Mouse (Mus musculus) forebrain, embryonic 16.5 days (tissue): Measurements from ENCODE around the gene Scn4b. TPM values are rescaled to one million over a fixed set of nuclear protein-coding genes. Genes with fewer than 3 reads are reported as not detected.

Experiments
- ATAC-seq: fragments of 200-750 bp; cut with Nextera tagmentation; 2 replicates; pipeline ENCODE4 v1.8.0; 2017; ENCODE audit warnings: mild to moderate bottlenecking, moderate library complexity
- H3K27ac ChIP-seq: fragments of 300-500 bp; sonication (generic); 2 replicates; pipeline ENCODE4 v1.5.1; 2014; ENCODE audit warnings: low read length, control low read depth
- H3K27me3 ChIP-seq: fragments of 300-500 bp; sonication (generic); replicated peaks from 2 replicates; pipeline ENCODE4 v1.6.1; 2014; ENCODE audit warnings: low read length; ENCODE audit not compliant: control insufficient read depth, insufficient read depth
- H3K36me3 ChIP-seq: fragments of 300-500 bp; sonication (generic); 2 replicates; pipeline ENCODE4 v1.6.1; 2014; ENCODE audit not compliant: control insufficient read depth, insufficient read depth
- H3K4me1 ChIP-seq: fragments of 300-500 bp; sonication (generic); replicated peaks from 2 replicates; pipeline ENCODE4 v1.6.1; 2014; ENCODE audit warnings: low read length; ENCODE audit not compliant: control insufficient read depth, insufficient read depth
- H3K4me2 ChIP-seq: fragments of 300-500 bp; sonication (generic); 2 replicates; pipeline ENCODE4 v1.6.1; 2014; ENCODE audit warnings: mild to moderate bottlenecking, low read length, control low read depth
- H3K4me3 ChIP-seq: fragments of 300-500 bp; sonication (generic); replicated peaks from 2 replicates; pipeline ENCODE4 v1.5.1; 2014; ENCODE audit warnings: mild to moderate bottlenecking, low read length, control low read depth
- H3K9ac ChIP-seq: fragments of 300-500 bp; sonication (generic); replicated peaks from 2 replicates; pipeline ENCODE4 v1.6.1; 2014; ENCODE audit warnings: low read depth, low read length, control low read depth
- H3K9me3 ChIP-seq: fragments of 300-500 bp; sonication (generic); 2 replicates; pipeline ENCODE4 v1.6.1; 2016; ENCODE audit warnings: low read length; ENCODE audit not compliant: control insufficient read depth
- whole genome bisulfite sequencing: fragments of 180-500 bp; shearing (Covaris S2); extraction: QIAGEN DNeasy Blood & Tissue Kit; methylation state at CpG from one replicate; pipeline ENCODE4 v1.1.7; 2014; 5-methylcytosine and 5-hydroxymethylcytosine counted together
- polyA plus RNA-seq: library from polyadenylated mRNA; unstranded; fragments of >200 nt; fragmentation: Nextera tagmentation; extraction: Ambion mirVana; gene quantifications from 2 replicates; pipeline ENCODE4 v1.2.1, GENCODE M21; 2015

Gene Scn4b
- polyA plus RNA-seq, 1 experiment from 2014 or later = 0.24 TPM

DNA sequence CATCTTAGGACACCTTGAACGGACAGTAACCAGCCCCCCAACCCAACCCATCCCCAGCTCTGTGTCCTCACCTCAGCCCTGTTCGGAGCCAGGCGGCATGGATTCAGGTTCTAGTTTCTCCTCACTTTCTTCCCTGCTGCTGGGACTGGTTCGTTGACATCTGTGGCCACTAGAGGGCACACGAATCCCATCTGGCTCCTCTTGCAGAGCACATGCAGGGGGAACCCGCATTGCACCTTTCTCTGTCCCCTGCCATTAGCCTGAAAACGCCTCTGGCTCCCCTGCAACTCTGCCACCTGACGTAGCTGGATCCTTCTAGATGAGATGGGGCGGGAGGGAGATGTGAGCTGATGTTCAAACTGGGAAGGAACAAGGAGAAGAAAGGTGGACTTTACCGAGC lies 16.4 kb upstream of the Scn4b start:
- Histone ChIP-seq H3K27me3 (no peaks in the 10 kb centered on the region), H3K4me3 (peak overlapping the region; percentile 24), H3K27ac (no peak overlapping the region), H3K9me3 (no peaks in the 10 kb centered on the region), H3K4me1 (peaks cover 20% of the 10 kb centered on the region), H3K9ac (no peak overlapping the region), H3K36me3 (no peaks in the 10 kb centered on the region), H3K4me2 (peak overlapping the region; percentile 51)
- WGBS = 5% methylated on average over 10 of the region's 10 CpGs
- peak; percentile 63 for ATAC-seq

DNA sequence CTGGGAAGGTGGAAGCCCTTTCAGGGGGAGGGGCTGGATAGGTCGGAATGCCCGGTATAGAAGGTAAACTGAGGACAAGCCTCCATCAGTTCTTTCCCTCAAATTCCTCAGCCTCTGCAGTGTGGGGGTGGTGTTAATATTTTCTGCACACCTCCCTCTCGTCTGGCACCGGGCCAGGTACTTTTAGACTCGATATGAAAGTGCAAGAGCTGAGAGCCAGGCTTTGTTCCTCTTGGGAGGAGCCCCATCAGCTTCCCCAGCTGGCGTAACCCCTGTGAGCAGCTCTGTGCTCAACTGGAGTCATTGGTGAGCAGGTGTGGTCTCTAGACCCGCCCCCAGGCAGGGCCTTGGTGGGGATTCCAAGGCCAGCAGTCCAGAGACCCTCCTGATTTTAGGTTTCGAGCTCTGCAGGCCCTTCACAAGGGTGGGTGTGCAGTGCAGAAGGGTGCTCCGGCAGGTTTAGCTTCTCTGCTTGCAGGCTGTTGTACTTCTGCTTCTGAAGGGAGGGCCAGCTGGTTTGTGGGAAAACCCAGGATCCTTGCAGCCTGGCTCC lies 15.9 kb upstream of the Scn4b start:
- Histone ChIP-seq H3K27me3 (no peaks in the 10 kb centered on the region), H3K36me3 (no peaks in the 10 kb centered on the region), H3K4me1 (peaks cover 20% of the 10 kb centered on the region), H3K27ac (no peak overlapping the region), H3K4me2 (peak overlapping the region; percentile 51), H3K9ac (no peak overlapping the region; the same call in 1 of the 2 replicates), H3K9me3 (no peaks in the 10 kb centered on the region), H3K4me3 (no peak overlapping the region; the same call in 1 of the 2 replicates)
- ATAC-seq = 0 out of 2 replicates have a peak, but pooled peaks have one; percentile 4
- WGBS = 23% methylated on average over 9 of the region's 9 CpGs

DNA sequence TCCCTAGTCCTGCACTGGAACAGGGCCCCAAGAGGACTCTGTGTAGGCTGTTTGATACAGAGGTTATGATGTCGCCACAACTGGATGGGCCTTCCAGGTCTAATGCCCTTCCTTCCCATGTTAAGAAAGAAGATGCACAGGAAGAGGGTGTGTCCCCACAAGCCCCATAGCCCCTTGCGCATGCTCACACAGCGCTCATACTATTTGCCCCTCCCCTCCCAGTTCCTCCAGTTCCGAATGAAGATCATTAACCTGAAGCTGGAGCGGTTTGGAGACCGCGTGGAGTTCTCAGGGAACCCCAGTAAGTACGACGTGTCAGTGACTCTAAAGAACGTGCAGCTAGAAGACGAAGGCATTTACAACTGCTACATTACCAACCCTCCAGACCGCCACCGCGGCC lies 13.0 kb upstream of the Scn4b start:
- no peaks in the 10 kb centered on the region for H3K36me3 ChIP-seq
- peaks cover 11% of the 10 kb centered on the region for H3K4me1 ChIP-seq
- no peaks in the 10 kb centered on the region for H3K9me3 ChIP-seq
- no peak overlapping the region for H3K4me2 ChIP-seq
- H3K27me3 ChIP-seq = no peaks in the 10 kb centered on the region
- no peak overlapping the region for H3K9ac ChIP-seq
- ATAC-seq = no peak
- no peak overlapping the region for H3K4me3 ChIP-seq
- 92% methylated on average over 14 of the region's 14 CpGs for WGBS
- H3K27ac ChIP-seq = no peak overlapping the region

DNA sequence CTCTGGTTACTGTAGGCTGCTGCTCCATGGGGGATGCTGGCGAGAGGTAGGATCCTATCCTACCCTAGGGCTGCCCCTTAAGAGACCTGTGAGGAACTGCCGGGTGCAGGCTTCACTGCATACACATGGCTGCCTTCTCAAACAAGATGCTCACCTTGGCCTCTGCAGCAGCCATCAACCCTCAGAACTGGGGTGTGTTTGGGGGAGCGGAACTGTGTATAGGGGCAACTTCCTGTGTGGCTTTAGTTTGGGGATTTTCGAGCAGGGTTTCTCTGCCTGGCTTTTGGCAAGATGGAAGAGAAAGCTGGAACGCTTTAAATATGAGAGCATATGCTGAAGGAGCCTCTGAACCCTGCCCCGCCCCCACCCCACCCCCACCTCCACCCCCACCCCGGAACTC lies 11.3 kb upstream of the Scn4b start:
- no peak overlapping the region for H3K27ac ChIP-seq
- H3K4me1 ChIP-seq = peaks cover 5% of the 10 kb centered on the region
- ATAC-seq = no peak
- no peak overlapping the region for H3K9ac ChIP-seq
- H3K27me3 ChIP-seq = no peaks in the 10 kb centered on the region
- H3K4me2 ChIP-seq = no peak overlapping the region
- H3K4me3 ChIP-seq = no peak overlapping the region
- 52% methylated on average over 7 of the region's 7 CpGs for WGBS
- H3K9me3 ChIP-seq = no peaks in the 10 kb centered on the region
- no peaks in the 10 kb centered on the region for H3K36me3 ChIP-seq

DNA sequence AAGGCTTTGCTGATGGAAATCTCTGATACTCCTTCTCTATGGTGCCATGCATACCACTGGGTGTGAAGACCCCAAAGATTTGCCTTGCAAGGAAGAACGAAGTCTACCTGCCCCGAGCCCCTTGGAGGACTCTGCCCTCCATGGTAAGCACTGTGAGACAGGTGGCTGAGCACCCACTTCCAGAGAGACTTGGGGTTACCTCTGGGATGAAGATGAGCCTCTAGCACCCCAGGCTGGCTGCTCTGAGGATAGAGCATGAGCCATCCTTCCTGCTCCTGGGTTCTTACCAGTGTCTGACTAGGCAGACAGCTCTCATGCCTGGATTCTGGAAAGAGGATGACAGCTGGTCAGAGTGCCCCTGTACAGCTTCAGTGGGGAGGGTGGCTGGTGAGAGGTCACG lies 8.1 kb upstream of the Scn4b start:
- Histone ChIP-seq H3K9me3 (no peaks in the 10 kb centered on the region), H3K4me1 (no peaks in the 10 kb centered on the region), H3K9ac (no peak overlapping the region), H3K4me3 (no peak overlapping the region), H3K36me3 (no peaks in the 10 kb centered on the region), H3K27ac (no peak overlapping the region), H3K4me2 (no peak overlapping the region), H3K27me3 (peaks cover 11% of the 10 kb centered on the region; the same call in 1 of the 2 replicates)
- ATAC-seq = no peak
- 88% methylated on average over 3 of the region's 3 CpGs for WGBS

DNA sequence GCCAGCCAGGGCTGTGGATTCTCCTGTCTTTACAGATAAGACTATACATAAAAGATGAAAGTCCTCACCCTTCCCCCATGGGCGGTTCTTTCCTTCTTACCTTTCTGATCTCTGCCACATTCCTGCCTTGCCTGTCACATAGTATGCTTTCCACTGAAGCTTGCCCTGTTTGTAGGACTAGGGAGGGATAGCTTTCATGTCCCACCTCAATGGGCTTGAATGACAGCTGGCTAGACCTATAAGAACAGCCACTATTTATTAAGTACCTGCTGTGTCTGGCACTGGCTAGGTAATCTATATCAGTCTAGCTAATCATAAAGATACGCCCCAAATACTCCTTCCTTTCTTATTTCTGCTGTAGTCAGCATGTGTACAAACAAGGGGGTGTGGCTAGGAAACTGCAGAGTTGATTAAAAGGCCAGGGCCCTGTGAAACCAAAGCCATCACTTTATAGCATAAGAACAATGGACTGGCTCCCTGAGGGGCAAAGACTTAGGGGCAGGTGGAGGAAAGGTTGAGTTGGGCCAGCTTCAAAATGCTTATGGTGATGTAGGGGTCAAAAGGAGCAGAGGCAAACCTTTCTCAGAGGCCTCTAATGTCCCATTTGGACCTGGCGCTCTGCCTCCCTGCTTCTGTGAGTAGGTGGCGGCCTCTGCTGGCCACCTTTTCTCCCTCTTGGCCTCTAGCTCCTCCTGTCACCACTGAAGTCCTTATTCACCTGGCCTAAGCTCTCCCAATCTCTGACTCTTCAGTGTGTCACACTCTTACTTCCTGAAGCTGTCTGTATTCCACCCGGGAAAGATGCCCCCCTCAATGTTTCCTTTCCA lies 4.5 kb upstream of the Scn4b start:
- Histone ChIP-seq H3K27me3 (peaks cover 44% of the 10 kb centered on the region), H3K9me3 (no peaks in the 10 kb centered on the region), H3K4me3 (no peak overlapping the region), H3K36me3 (no peaks in the 10 kb centered on the region), H3K4me1 (peaks cover 9% of the 10 kb centered on the region), H3K27ac (no peak overlapping the region), H3K4me2 (no peak overlapping the region), H3K9ac (no peak overlapping the region)
- 25% methylated on average over 5 of the region's 5 CpGs for WGBS
- ATAC-seq = no peak

DNA sequence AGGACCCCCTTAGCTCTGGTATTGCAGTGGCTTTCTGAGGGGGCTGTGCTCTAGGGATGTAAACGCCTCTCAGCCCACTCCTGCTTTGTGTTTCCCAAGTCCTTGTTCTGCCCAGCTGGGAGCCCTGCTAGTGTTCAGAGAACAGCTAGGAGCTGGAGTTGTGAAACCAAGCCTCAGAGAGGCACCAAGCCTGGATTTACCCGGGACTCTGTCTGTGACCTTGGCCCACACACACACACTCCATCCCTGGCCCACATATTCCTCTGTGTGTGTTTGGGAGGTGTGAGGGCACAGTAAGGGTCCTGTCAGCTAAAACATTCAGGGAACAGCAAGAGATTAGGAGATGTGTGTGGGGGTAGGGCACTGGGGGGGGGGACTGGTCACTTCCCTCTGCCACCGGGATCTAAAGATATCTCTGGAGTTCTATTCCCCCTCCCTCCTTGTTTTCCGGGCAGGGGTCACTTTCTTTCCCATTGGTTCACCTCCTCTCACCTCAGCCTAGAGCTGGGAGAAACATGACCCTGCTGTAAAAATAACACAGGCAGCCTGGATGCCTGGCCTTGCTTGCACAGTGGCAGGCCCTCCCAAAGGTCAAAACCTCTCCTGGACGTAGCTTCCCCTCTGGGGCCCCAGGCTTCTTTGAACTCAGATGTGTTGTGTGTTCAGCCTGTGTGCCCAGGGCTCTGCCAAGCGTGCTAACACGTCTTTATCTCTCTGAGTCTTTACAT lies 1.6 kb upstream of the Scn4b start:
- Histone ChIP-seq H3K27me3 (peaks cover 67% of the 10 kb centered on the region), H3K36me3 (no peaks in the 10 kb centered on the region), H3K4me3 (no peak overlapping the region), H3K27ac (no peak overlapping the region), H3K9me3 (no peaks in the 10 kb centered on the region), H3K4me2 (no peak overlapping the region), H3K9ac (no peak overlapping the region), H3K4me1 (peaks cover 15% of the 10 kb centered on the region)
- no peak for ATAC-seq
- 15% methylated on average over 7 of the region's 7 CpGs for WGBS

DNA sequence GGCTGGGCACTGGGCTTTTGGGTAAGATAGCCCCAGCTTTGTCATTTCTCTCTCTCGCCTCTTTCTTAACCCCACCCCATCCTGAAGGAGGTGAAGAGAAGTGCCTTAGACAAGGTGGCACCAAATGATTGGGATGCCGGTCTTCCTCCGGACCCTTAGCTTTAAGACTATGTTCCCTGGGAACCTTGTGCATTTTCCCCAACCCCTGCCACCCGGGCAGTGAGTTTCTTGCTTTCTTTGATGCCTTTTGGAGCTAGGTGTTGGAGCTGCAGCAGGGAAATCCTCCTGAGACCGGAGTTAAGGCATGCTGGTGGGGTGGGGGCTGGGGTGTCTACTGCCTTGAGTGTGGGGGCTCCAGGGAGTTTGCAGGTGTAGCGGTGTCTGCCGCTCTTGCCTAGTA lies 887 bp downstream of the Scn4b start:
- H3K9ac ChIP-seq = peak overlapping the region; percentile 52
- peak overlapping the region; percentile 60 for H3K4me3 ChIP-seq
- H3K9me3 ChIP-seq = no peaks in the 10 kb centered on the region
- peaks cover 87% of the 10 kb centered on the region for H3K27me3 ChIP-seq
- H3K36me3 ChIP-seq = no peaks in the 10 kb centered on the region
- H3K27ac ChIP-seq = no peak overlapping the region
- H3K4me2 ChIP-seq = peak overlapping the region; percentile 95
- peaks cover 15% of the 10 kb centered on the region for H3K4me1 ChIP-seq
- 3% methylated on average over 7 of the region's 7 CpGs for WGBS
- no peak for ATAC-seq

DNA sequence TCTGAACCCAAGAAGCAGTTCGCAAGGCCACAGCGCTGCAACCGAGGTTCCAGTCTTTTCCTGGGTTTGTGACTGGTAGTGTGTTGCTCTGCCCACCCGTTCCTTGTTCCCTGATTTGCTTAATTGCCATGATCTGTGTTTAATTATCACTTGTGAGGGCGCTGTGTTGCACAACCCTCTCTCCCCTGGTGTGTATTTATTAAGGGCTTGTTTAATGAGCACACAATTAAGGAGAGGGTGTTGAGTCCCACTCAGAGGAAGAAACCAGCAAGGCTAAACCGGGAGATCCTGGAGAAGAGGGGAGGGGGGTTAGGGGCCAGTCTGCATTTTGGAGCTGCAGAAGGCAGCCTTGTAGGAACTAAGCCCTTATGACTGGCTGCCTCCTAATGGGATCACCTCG lies 2.8 kb downstream of the Scn4b start:
- 10% methylated on average over 7 of the region's 7 CpGs for WGBS
- Histone ChIP-seq H3K36me3 (no peaks in the 10 kb centered on the region), H3K9me3 (no peaks in the 10 kb centered on the region), H3K4me2 (no peak overlapping the region), H3K4me1 (peaks cover 18% of the 10 kb centered on the region), H3K9ac (no peak overlapping the region), H3K4me3 (no peak overlapping the region), H3K27ac (no peak overlapping the region), H3K27me3 (peaks cover 86% of the 10 kb centered on the region)
- no peak for ATAC-seq
